Mouse (Mus musculus): ENCODE results near the gene Cd9.

Gene Cd9

GRCm38 (mm10) chr6:125473939-125474338 is 20.7 kb downstream of the Cd9 start:
- DNase-seq (ENCODE audit: low spot score): no peak

GRCm38 (mm10) chr6:125473321-125473721 is 21.3 kb downstream of the Cd9 start:
- no peak for DNase-seq (ENCODE audit: low spot score)

GRCm38 (mm10) chr6:125471921-125472320 is 22.7 kb downstream of the Cd9 start:
- no peak for DNase-seq (ENCODE audit: low spot score)

- no peak for DNase-seq (ENCODE audit: low spot score)
These were observed 23.3 kb downstream of the Cd9 start for GRCm38 (mm10) chr6:125471326-125471725.

GRCm38 (mm10) chr6:125470616-125471015 is 24.0 kb downstream of the Cd9 start:
- DNase-seq (ENCODE audit: low spot score): no peak

- no peak for DNase-seq (ENCODE audit: low spot score)
These were observed 25.4 kb downstream of the Cd9 start for GRCm38 (mm10) chr6:125469222-125469621.

GRCm38 (mm10) chr6:125468179-125468960 is 26.2 kb downstream of the Cd9 start:
- no peak for DNase-seq (ENCODE audit: low spot score)

- DNase-seq (ENCODE audit: low spot score): no peak
These were observed 27.3 kb downstream of the Cd9 start for GRCm38 (mm10) chr6:125467301-125467715.

GRCm38 (mm10) chr6:125462312-125462711 is 32.3 kb downstream of the Cd9 start:
- DNase-seq (ENCODE audit: low spot score): no peak

GRCm38 (mm10) chr6:125461788-125462187 is 32.8 kb downstream of the Cd9 start:
- no peak for DNase-seq (ENCODE audit: low spot score)

GRCm38 (mm10) chr6:125461325-125461724 is 33.3 kb downstream of the Cd9 start:
- no peak for DNase-seq (ENCODE audit: low spot score)

GRCm38 (mm10) chr6:125460589-125460988 is 34.0 kb downstream of the Cd9 start:
- DNase-seq (ENCODE audit: low spot score): no peak

GRCm38 (mm10) chr6:125459903-125460302 is 34.7 kb downstream of the Cd9 start:
- no peak for DNase-seq (ENCODE audit: low spot score)

GRCm38 (mm10) chr6:125455806-125456520 is 38.6 kb downstream of the Cd9 start:
- DNase-seq (ENCODE audit: low spot score): no peak

- peak; percentile 90 for DNase-seq (ENCODE audit: low spot score)
These were observed 39.9 kb downstream of the Cd9 start for GRCm38 (mm10) chr6:125454731-125455130.

- DNase-seq (ENCODE audit: low spot score): peak; percentile 69
These were observed 40.3 kb downstream of the Cd9 start for GRCm38 (mm10) chr6:125454299-125454698.

- no peak for DNase-seq (ENCODE audit: low spot score)
These were observed 46.9 kb downstream of the Cd9 start for GRCm38 (mm10) chr6:125447660-125448059.

GRCm38 (mm10) chr6:125447205-125447604 is 47.4 kb downstream of the Cd9 start:
- DNase-seq (ENCODE audit: low spot score): peak; percentile 25

- peak; percentile 55 for DNase-seq (ENCODE audit: low spot score)
These were observed 49.2 kb downstream of the Cd9 start for GRCm38 (mm10) chr6:125445381-125445780.

- DNase-seq (ENCODE audit: low spot score): no peak
These were observed 52.0 kb downstream of the Cd9 start for GRCm38 (mm10) chr6:125442591-125442990.

- DNase-seq (ENCODE audit: low spot score): no peak
These were observed 57.8 kb downstream of the Cd9 start for GRCm38 (mm10) chr6:125436753-125437152.

GRCm38 (mm10) chr6:125434735-125435518 is 59.7 kb downstream of the Cd9 start:
- DNase-seq (ENCODE audit: low spot score): no peak

Measured in adipocyte (in vitro differentiated cells).